Mouse (Mus musculus) cerebellum, postnatal 10 days (tissue): ENCODE measurements around the gene Ssh3.

Source experiments
- DNase-seq, 2 experiments: peaks; one replicate each; pipeline ENCODE4 v3.0.0; 2021; ENCODE audit warnings: mixed read lengths in 2 of 2

Gene Ssh3

DNA sequence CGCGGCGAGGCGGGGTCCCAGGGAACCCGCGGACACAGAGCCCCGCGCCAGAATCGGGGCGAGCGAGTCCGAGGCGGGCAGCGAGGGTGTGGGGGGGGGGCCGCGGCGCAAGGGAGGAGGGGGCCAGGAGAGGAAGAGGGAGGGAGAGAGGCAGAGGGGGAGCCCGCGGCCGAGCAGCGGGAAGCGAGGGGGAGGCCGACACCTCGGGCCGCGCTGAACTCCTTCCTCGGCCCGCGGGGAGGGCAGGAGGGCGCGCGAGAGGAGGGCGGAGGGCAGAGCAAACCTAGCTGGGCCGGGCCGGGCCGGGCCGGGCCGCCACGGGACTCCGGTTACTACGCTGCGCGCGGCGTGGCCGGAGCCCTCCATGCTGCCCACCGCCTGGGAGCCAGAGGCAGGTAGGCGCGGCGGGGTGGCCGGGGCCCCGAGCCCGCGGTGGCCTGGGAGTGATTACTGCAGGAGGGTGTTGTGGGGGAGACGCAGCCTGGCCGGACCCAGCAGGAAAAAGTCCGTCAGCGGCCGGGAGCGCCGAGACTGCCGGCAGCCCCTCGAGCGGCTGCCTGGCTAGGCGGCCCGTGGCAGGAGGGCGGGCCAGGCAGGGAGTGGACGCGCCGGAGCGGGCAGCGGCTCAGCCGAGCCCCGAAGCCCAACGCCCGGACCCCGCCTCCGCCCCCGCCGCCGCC, 54.1 kb downstream of the Ssh3 start:
- DNase-seq = peak; percentile 34 to 44

DNA sequence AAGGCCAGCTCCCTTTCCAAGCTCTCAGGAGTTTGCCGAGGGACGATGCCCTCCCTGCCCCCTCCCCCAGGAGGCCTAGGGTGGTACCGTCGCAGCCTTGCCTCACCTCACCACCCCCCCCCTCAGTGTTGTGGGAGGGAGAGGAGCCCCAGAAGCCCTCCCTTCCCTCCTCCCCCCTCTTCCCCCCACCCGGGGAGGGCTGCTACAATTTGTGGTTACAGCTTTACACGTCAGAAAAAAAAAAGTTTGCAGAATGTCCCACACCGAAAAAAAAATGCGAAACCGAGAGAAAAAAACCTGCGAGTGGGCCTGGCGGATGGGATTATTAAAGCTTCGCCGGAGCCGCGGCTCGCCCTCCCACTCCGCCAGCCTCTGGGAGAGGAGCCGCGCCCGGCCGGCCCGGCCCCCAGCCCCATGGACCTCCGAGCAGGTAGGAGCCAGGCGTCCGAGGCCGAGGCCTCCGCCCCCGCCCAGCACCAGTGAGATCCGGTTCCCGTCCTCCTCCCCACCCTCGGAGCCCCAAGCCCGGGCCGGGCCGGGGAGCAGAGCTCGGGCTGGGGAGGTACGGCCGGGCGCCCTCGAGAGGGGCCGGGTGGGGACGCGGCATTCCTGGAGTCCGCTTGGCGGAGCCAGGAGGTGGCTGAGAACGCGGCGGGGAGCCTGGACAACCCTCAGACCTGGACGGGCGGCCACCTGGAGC, 54.8 kb downstream of the Ssh3 start, which contains the start of the genes Clcf1 and AC109138.7:
TSS of gene Clcf1 (plus strand) at position 168 of the 700 bp plus-strand sequence.
TSS of gene AC109138.7 (plus strand) at position 287 of the 700 bp plus-strand sequence.
- DNase-seq = peak; percentile 47 to 50

DNA sequence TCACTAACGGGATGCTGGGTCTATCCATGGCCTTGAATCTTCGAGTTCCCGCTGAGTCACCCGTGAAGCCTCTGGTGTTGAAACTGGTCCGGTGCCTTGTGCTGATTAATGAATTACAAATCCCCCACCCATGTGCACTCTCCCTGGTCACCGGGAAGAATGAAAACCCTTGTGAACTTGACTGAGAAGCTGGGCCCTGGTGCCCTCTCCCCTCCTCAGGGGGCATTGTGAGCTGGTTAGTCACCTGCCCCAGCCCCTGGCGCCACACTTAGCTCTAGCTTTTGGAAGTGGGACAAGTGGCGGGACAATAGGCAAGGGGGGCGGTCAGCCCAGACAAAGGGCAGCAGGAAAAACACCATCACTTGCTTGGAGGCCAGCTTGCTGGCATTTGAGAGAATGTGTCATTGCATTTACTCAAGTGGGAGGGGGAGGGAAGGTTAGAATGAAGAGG, 55.4 kb downstream of the Ssh3 start:
- DNase-seq = no peak

DNA sequence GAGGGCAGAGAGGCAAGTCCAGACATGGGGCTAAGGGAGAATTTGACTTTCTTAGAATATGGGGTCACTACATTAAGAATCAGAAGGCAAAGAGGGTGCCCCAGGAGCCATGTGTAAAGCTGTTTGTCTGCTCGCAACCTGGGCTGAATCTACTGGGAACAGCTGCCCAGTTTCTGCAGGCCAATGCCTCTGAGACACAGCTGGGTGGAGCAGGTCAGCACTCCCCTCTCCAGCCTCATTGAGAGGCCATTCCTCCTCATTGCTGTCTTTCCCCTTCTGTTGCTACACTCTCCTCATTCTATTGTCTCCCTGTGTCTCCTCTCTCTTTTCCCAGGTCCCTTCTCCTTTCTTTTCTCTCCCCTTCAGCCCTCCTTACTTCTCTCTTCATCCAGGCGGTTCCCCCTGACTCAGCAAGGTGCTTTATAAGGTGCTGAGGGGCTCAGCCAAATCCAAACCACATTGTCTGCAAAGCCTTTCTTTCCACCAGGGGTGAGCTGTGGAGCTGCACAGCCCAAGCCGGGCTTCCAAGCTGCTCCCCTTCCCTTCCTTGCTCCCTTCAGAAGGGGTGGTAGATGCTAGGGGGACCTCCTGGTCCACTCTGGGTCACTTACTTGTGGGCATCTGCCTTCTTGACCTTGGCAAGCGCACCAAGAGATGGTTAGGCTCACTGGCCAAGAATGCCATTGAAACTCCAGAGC, 56.9 kb downstream of the Ssh3 start:
- DNase-seq = no peak
